Mouse (Mus musculus): ENCODE results near the gene Fli1.

Fli1 gene

DNA sequence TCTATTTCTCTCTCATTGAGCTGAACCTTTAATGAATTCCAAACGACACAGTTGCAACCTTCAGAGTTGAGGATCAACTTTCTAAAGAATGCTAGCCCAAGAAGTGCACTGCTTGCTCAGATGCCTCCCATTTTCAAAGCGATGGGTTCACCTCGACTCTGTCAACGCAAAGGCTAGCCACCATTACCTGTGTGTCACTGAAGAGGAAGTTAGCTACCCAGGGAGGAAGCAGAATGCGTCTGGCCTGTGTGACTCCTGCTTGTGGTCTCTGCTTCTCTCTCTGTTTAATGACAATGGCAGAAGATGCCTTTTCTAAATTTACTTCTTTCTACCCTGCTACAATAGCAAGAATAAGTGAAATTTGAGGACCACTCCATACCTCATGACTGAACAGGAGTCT, 42.6 kb downstream of the Fli1 start:
- no peak for DNase-seq

- no peak for DNase-seq
These were observed 43.2 kb downstream of the Fli1 start for GRCm38 (mm10) chr9:32499469-32499868.

DNA sequence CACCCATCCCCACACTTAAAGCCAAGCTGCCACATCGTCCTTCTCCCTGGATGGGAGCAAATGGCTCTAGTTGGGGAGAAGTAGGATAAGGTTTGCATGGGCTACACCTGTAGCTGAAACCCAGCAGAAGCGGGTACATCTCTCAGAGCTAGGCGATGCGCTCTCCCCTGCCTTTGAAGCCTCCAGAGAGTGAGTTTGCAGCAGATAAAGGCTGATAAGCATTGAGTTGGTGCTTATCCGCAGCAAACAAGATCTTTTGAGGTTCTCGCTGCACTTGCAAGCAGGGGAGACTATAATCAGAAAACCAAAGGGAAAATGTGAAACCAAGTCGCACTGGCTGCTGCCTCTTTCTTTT, 47.0 kb downstream of the Fli1 start:
- DNase-seq: no peak

- DNase-seq: no peak
These were observed 47.6 kb downstream of the Fli1 start for GRCm38 (mm10) chr9:32494891-32495642.

- DNase-seq: no peak
These were observed 48.9 kb downstream of the Fli1 start for GRCm38 (mm10) chr9:32493588-32494423.

DNA sequence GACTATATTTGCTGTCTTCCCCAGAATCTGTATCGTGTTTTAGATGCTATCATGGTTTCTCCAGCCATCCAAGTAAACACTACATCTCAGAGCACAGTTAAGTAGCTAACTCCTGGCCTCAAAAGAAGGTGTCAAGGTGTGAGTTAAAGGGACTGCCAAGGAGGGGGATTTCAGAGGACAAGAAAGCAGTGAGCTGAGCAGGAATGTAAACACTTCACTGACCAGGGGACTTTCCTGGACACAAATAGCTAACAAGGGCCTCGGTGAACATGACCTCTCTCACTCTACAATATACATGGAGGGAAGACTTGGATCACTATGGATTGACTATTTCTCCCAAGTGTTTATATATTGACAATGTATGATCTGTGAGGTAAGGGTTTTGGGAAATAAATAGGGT, 49.9 kb downstream of the Fli1 start:
- DNase-seq: no peak

- DNase-seq: peak; percentile 20
These were observed 51.2 kb downstream of the Fli1 start for GRCm38 (mm10) chr9:32491484-32491883.

DNA sequence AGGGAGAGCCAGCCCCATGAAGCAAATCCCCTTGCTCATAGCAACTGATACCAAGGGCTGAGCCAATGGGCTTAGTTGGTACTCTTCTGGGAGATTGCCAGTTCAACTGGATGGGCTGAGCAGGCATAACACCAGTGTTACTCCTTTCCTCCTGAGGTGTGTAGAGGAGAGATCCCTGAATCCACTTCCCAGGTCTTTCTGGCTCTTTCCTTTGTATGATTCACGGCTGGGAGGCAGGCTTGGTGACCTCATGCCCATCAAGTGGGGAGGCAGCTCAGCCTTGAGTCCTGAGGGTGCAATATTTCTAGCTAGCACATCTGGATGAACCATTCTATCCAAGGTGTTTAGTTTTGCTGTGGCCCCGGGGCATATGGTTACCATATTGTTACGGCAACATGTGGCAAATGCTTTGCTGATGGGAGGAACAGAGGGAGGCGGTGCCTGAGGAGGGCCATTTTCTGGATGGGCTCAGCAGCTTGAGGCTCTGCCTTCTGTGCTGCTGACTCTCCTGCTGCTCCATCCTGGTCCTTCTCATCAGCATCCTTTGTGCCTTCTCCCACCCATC, 52.8 kb downstream of the Fli1 start:
- no peak for DNase-seq

GRCm38 (mm10) chr9:32489315-32489714, 53.3 kb downstream of the Fli1 start:
- no peak for DNase-seq

GRCm38 (mm10) chr9:32488627-32489026, 54.0 kb downstream of the Fli1 start:
- DNase-seq: no peak

DNA sequence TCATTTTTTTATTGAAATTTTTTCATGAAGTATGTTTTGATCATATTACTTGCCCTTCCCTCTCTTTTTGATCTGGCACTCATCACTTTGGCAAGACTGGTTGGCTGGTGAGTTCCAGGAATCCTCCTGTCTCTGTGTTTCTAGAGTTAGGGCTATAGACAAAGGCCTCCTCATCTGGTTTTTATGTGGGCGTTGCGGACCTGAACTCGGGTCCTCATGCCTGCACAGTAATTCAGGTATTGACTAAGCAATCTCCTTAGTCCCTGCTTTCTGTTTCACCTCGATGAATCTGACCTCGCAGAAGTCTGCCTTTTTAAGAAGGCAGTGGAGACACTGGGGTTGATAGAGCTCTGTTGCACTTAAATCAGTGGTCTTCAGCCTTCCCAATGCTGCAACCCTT, 54.8 kb downstream of the Fli1 start:
- DNase-seq: no peak

GRCm38 (mm10) chr9:32487401-32487800, 55.3 kb downstream of the Fli1 start:
- DNase-seq: no peak

- DNase-seq: no peak
These were observed 62.2 kb downstream of the Fli1 start for GRCm38 (mm10) chr9:32480418-32480817.

GRCm38 (mm10) chr9:32478799-32479198, 63.9 kb downstream of the Fli1 start:
- DNase-seq: no peak

DNA sequence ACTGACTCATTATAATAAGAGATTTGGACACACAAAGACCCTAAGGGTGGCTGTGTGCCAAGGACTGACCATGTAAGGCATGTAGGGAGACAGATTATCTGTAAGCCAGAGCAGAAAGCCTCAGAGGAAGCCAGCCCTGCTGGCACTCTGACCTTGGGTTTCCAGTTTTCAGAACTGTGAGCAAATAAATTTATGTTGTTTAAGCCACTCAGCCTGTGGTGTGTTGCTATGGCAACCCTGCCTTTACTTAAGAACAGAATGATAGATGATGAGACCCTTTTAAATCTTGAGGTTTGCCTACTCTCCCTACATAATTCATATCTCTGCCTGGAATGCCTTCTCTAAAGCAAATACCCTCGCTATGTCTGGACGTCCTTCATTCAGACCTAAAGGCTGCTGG, 64.6 kb downstream of the Fli1 start:
- no peak for DNase-seq

- DNase-seq: no peak
These were observed 66.1 kb downstream of the Fli1 start for GRCm38 (mm10) chr9:32476604-32477003.

DNA sequence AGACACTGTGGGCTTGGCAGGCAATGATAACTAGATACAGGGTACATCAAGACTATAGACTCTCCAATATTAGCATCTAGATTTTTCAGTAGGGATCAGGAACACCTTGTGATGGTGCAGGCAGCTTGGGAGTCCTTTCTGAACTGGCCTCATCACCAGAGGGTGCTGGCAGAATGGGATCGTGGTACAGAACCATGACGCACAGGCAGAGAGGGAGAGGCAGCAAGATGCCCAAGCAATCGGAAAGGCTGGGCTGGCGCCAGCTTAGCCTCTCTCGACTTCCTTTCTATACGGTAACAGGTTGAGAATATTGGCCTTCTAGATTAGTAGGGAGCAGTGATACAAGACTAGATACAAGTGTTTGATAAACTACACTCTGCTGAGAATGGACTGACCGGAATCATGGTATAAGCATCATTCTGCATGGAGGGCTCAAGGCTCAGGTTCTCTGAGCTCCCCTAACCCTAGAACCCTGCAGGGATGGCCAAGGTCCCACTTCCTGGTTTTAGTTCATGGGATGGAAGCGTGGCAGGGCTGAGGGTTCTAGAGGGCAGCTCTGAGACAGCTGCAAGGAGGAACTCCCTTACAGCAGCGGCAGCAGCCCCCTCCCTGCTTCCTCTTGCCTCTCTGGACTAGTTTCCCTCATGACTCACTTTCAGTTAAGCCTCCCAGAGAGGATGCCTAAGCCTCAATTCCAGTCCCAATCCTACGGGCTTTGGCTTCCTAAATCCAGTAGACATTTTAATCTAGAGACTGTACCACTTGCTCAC, 67.9 kb downstream of the Fli1 start:
- no peak for DNase-seq

DNA sequence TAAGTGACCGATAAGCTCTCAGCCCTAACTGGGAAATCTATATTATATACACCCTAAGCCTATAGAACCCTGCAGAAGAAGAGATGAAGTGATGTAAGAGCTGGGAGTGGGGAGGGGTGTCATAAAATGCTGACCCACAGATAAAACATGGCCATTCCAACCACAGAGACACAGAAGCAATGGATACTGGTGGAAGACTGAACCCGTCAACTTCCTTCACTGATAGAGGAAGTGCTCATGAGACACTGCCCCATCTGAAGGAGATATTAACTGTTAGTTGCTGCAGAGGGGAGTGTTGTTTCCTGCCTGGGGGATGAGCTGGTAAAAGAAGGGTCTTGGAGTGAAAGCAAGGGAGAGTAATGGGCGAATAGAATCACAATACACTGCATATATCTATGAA, 70.3 kb downstream of the Fli1 start:
- no peak for DNase-seq

DNA sequence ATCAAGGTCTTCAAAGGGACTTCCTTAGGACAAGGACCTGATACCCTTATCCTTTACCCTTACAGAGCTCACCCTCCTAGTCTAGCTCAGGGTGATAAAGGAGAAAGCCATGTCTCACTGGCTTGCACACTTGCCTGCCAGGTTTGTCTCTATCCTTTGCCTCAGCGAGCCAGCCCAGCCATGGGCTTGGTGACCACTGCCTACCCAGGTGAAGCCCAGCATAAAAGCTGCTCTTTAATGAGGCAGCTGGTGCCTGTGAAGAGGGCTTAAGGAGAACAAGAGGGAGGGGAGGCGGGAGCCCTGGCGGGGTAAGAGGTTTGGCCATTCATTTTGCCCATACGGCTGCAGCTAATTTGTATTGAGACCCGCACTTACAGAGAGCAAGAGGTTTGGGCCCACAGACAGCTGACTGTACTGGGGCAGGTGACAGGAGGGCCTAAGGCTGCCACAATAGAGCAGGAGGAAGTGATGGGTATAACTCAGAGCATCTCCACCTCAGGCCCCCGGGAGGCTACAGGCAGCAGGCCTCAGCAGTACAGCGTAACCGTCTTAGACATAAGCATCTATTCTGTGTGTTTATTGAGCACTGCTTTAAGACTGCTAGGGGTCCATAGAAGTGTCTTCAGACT, 73.4 kb downstream of the Fli1 start:
- DNase-seq: no peak

GRCm38 (mm10) chr9:32468313-32468712, 74.3 kb downstream of the Fli1 start:
- no peak for DNase-seq

DNA sequence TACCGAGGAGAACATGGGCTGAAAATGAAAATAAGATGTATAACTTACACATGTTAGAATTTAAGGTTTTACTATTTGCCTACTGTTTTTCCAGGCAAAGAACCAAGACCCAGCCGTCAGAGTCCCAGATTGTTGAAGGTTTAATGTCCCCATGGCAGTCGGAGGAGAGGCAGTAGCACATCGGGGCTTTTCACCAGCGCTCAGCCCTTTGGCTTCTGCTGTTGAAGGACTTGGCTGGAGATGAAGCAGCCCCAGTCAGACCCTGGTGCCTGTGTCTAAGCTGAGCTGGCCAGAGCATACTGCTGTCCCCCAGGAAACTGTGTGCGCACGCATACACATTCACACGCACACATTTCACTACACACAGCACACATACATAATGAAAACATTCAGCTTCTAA, 75.2 kb downstream of the Fli1 start:
- DNase-seq: no peak

GRCm38 (mm10) chr9:32466861-32467260, 75.8 kb downstream of the Fli1 start:
- DNase-seq: no peak

- DNase-seq: no peak
These were observed 86.0 kb downstream of the Fli1 start for GRCm38 (mm10) chr9:32456707-32457106.

Measured in cerebellum, adult 11 months (tissue).